31 mouse cellular contexts compared by ENCODE assay signal in the genomic region with DNA sequence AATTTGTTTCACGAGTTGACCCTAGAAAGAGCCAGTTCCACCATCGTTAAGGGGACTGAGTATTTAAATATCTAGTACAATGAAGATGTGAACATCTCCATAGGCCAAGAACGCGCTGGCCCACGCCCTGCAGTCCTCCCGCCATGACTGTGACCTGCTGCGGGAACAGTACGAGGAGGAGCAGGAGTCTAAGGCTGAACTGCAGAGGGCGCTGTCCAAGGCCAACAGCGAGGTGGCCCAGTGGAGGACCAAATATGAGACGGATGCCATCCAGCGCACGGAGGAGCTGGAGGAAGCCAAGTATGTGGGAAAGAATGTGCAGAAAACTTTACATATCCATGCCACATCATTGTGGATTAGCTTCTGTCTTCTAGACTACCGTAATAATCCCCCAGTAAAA. TPM values are rescaled to one million over a fixed set of nuclear protein-coding genes. Genes with fewer than 3 reads are reported as not detected.
DNase-seq lines count a peak whose midpoint lies in the region; ATAC-seq and TF ChIP-seq lines count a peak whose summit lies in the region.
"Had no signal": no experiment of that assay in that cellular context is flagged by ENCODE, and none has a peak within 500 bp of the region (broad histone marks: within the 10 kb centered on the region; RNA-seq: fewer than 3 reads in every experiment).

No protein-coding gene starts in this region.

- no peak overlapping the region for H3K4me2 ChIP-seq in hindbrain, embryonic 11.5 days (replicated peaks; ENCODE audit: low read depth, low read length)
- H3K4me2 ChIP-seq: forebrain, embryonic 13.5 days; heart, embryonic 12.5 days; heart, embryonic 15.5 days; hindbrain, embryonic 12.5 days; hindbrain, embryonic 15.5 days had no signal

- 92% methylated on average over 14 of the region's 14 CpGs for WGBS in hindbrain, embryonic 11.5 days

- no peak overlapping the region for H3K27ac ChIP-seq in testis, adult 2 months (ENCODE audit: control insufficient read depth, insufficient read depth, low read depth, low read length)
- H3K27ac ChIP-seq in ES-E14 (ENCODE audit: insufficient read depth, low read depth, low read length, poor library complexity, severe bottlenecking): no peak overlapping the region
- H3K27ac ChIP-seq in hindbrain, embryonic 11.5 days (ENCODE audit: low read depth, low read length): no peak overlapping the region
- H3K27ac ChIP-seq: forebrain, embryonic 10.5 days; forebrain, embryonic 13.5 days; heart, embryonic 15.5 days; hindbrain, embryonic 12.5 days; hindbrain, embryonic 15.5 days had no signal

- no peaks in the 10 kb centered on the region for H3K36me3 ChIP-seq in testis, adult 2 months (ENCODE audit: control insufficient read depth, insufficient read depth, low read length)
- H3K36me3 ChIP-seq in ES-E14 (ENCODE audit: control insufficient read depth, insufficient read depth, low read length, poor library complexity, severe bottlenecking): no peaks in the 10 kb centered on the region
- no peaks in the 10 kb centered on the region for H3K36me3 ChIP-seq in hindbrain, embryonic 11.5 days (ENCODE audit: control insufficient read depth, insufficient read depth, low read length)
- H3K36me3 ChIP-seq: forebrain, embryonic 10.5 days; heart, embryonic 12.5 days; heart, embryonic 15.5 days; hindbrain, embryonic 12.5 days; hindbrain, embryonic 15.5 days had no signal

- H3K9me3 ChIP-seq in ES-E14 (ENCODE audit: control insufficient read depth, insufficient read depth, low read depth, low read length): no peaks in the 10 kb centered on the region
- H3K9me3 ChIP-seq in hindbrain, embryonic 11.5 days (ENCODE audit: control insufficient read depth, low read length): no peaks in the 10 kb centered on the region
- H3K9me3 ChIP-seq: forebrain, embryonic 10.5 days; forebrain, embryonic 13.5 days; heart, embryonic 12.5 days; heart, embryonic 15.5 days; hindbrain, embryonic 12.5 days; hindbrain, embryonic 15.5 days had no signal

- no peak overlapping the region for H3K9ac ChIP-seq in ES-E14 (ENCODE audit: insufficient read depth, low read depth, low read length, poor library complexity, severe bottlenecking)
- no peak overlapping the region for H3K9ac ChIP-seq in hindbrain, embryonic 11.5 days (ENCODE audit: low read depth, low read length)
- H3K9ac ChIP-seq: forebrain, embryonic 13.5 days; heart, embryonic 12.5 days; heart, embryonic 15.5 days; hindbrain, embryonic 12.5 days; hindbrain, embryonic 15.5 days had no signal

- TF ChIP-seq CTCF in testis, adult 2 months (IDR thresholded peaks at IDR 0.05; ENCODE audit: control insufficient read depth, insufficient read depth, insufficient replicate concordance, low read depth, low read length): peak; percentile 20; the same call in 1 of the 2 replicates

- no peak for TF ChIP-seq POLR2A in testis, adult 2 months (IDR thresholded peaks at IDR 0.05; ENCODE audit: control insufficient read depth, low read depth, low read length)

- no peak for DNase-seq in testis, postnatal 10 days (ENCODE audit: low spot score)
- peak; percentile 12 for DNase-seq in ES-E14 (ENCODE audit: low read depth, low spot score)
- peak; percentile 53 for DNase-seq in ZHBTc4 (ENCODE audit: low read depth, low spot score)
- DNase-seq in cerebellum, postnatal 10 days: no peak
- DNase-seq in hindbrain, embryonic 11.5 days (ENCODE audit: low spot score): no peak
- DNase-seq: adrenal gland, adult 8-10 months; adrenal gland, postnatal 25 days; B cell, adult 2 months; cerebellum, adult 11-12 months; cerebellum, adult 8-10 months; cerebellum, postnatal 14 days; gastrocnemius, postnatal 10 days; gastrocnemius, postnatal 36 days; heart, adult 18-20 months; heart, postnatal 10 days; heart, postnatal 4 days; kidney, adult 2 months had no signal

- ATAC-seq in hindbrain, embryonic 11.5 days (ENCODE audit: low FRiP score): no peak
- ATAC-seq: activated CD4-positive, CD25-positive, alpha-beta regulatory T cell, adult 4 months; forebrain, embryonic 13.5 days; forebrain, embryonic 16.5 days; intestine, postnatal 0 days had no signal

- H3K4me3 ChIP-seq in testis, adult 2 months (ENCODE audit: control insufficient read depth, low read depth, low read length): no peak overlapping the region
- H3K4me3 ChIP-seq in ES-E14 (ENCODE audit: insufficient read depth in 1 of 2, low read depth in 1 of 2, low read length in 2 of 2, poor library complexity in 1 of 2, severe bottlenecking in 1 of 2): no peak overlapping the region
- H3K4me3 ChIP-seq in hindbrain, embryonic 11.5 days (ENCODE audit: low read depth, low read length): no peak overlapping the region
- H3K4me3 ChIP-seq: forebrain, embryonic 10.5 days; forebrain, embryonic 13.5 days; heart, embryonic 12.5 days; heart, embryonic 15.5 days; hindbrain, embryonic 12.5 days; hindbrain, embryonic 15.5 days had no signal

- no peaks in the 10 kb centered on the region for H3K4me1 ChIP-seq in testis, adult 2 months (ENCODE audit: control insufficient read depth, insufficient read depth, low read length)
- no peaks in the 10 kb centered on the region for H3K4me1 ChIP-seq in ES-E14 (ENCODE audit: control insufficient read depth in 2 of 2, insufficient read depth in 2 of 2, low read length in 2 of 2, poor library complexity in 1 of 2)
- no peaks in the 10 kb centered on the region for H3K4me1 ChIP-seq in hindbrain, embryonic 11.5 days (replicated peaks; ENCODE audit: control insufficient read depth, insufficient read depth, low read length)
- H3K4me1 ChIP-seq: forebrain, embryonic 10.5 days; forebrain, embryonic 13.5 days; heart, embryonic 12.5 days; heart, embryonic 15.5 days; hindbrain, embryonic 12.5 days; hindbrain, embryonic 15.5 days had no signal

- in situ Hi-C loops in ES-E14 (cut with MboI; ENCODE audit: low sequenced_read_pairs in 2 of 2, unreplicated experiment in 2 of 2): no loop called here

- H3K27me3 ChIP-seq in testis, adult 2 months (ENCODE audit: control insufficient read depth, insufficient read depth, low read length): no peaks in the 10 kb centered on the region
- H3K27me3 ChIP-seq in hindbrain, embryonic 11.5 days (ENCODE audit: control insufficient read depth, insufficient read depth, low read length): no peaks in the 10 kb centered on the region
- H3K27me3 ChIP-seq: CH12.LX; forebrain, embryonic 13.5 days; heart, embryonic 12.5 days; heart, embryonic 15.5 days; hindbrain, embryonic 12.5 days; hindbrain, embryonic 15.5 days had no signal

TF ChIP-seq in ES-E14, 5 proteins besides CTCF, POLR2A, EP300 and RAD21:
- TF ChIP-seq ZNF384 (IDR thresholded peaks at IDR 0.05; ENCODE audit: low read depth, low read length): no peak
- no peak for TF ChIP-seq MAFK (IDR thresholded peaks at IDR 0.05; ENCODE audit: insufficient read depth, low read depth, low read length)
- no peak for TF ChIP-seq ZC3H11A (IDR thresholded peaks at IDR 0.05; ENCODE audit: borderline replicate concordance, low read depth, low read length)
- no peak for TF ChIP-seq HCFC1 (IDR thresholded peaks at IDR 0.05; ENCODE audit: borderline replicate concordance, insufficient read depth, low read length)
- TF ChIP-seq CHD2 (IDR thresholded peaks at IDR 0.05; ENCODE audit: low read depth, low read length): no peak

RNA-seq across cellular contexts. Expression of a gene that starts 8.4 kb away (rescaled TPM):
- 0.20 and 0.30 TPM in 2 replicates for polyA plus RNA-seq in testis, adult 2 months (2012; rRNA removed)
- 0.09 TPM in 1 of 2 replicates, not detected in the other for total RNA-seq in ES-E14 (2012; rRNA removed)
- 0.03 and 0.04 TPM in 2 replicates for polyA plus RNA-seq in hindbrain, embryonic 11.5 days (2014; fragmentation: Nextera tagmentation; extraction: Ambion mirVana)
- total RNA-seq: heart, adult 18-20 months; MEL had no signal
- polyA plus RNA-seq: activated CD4-positive, CD25-positive, alpha-beta regulatory T cell, adult 4 months; forebrain, embryonic 10.5 days; forebrain, embryonic 16.5 days; hindbrain, embryonic 12.5 days; intestine, embryonic 14.5 days had no signal

RNA-seq across cellular contexts. Expression of a gene that starts 20.7 kb away (rescaled TPM):
- polyA plus RNA-seq in testis, adult 2 months (2012; rRNA removed): 0.01 TPM in 1 of 2 replicates, not detected in the other
- not detected in 2 replicates for total RNA-seq in ES-E14 (2012; rRNA removed)
- 0.03 TPM in 1 of 2 replicates, not detected in the other for polyA plus RNA-seq in hindbrain, embryonic 11.5 days (2014; fragmentation: Nextera tagmentation; extraction: Ambion mirVana)
- total RNA-seq: adrenal gland, adult 8-10 months; adrenal gland, postnatal 25 days; heart, adult 18-20 months; heart, postnatal 10 days; MEL had no signal
- polyA plus RNA-seq: activated CD4-positive, CD25-positive, alpha-beta regulatory T cell, adult 4 months; embryonic facial prominence, embryonic 11.5 days; forebrain, embryonic 10.5 days; forebrain, embryonic 13.5 days; heart, embryonic 12.5 days; hindbrain, embryonic 12.5 days had no signal

RNA-seq across cellular contexts. Expression of a gene that starts 46.3 kb away (rescaled TPM):
- 0.02 TPM in 2 replicates for polyA plus RNA-seq in testis, adult 2 months (2012; rRNA removed)
- total RNA-seq in ES-E14 (2012; rRNA removed): 0.09 and 0.11 TPM in 2 replicates
- polyA plus RNA-seq in hindbrain, embryonic 11.5 days (2014; fragmentation: Nextera tagmentation; extraction: Ambion mirVana): 0.06 TPM in 1 of 2 replicates, not detected in the other
- total RNA-seq: adrenal gland, adult 8-10 months; adrenal gland, postnatal 25 days; heart, adult 18-20 months; heart, postnatal 10 days; MEL had no signal
- polyA plus RNA-seq: forebrain, embryonic 10.5 days; forebrain, embryonic 13.5 days; heart, embryonic 12.5 days; heart, embryonic 15.5 days; hindbrain, embryonic 12.5 days; hindbrain, embryonic 15.5 days; intestine, postnatal 0 days had no signal

Comparison
In these comparisons a context has a peak if more than half of its experiments do, and no peak if none do; other contexts are left out.
1. DNase-seq: peak in ES-E14 (single experiment) and ZHBTc4 (single experiment); none in testis, postnatal 10 days (single experiment), cerebellum, postnatal 10 days (0 of 2) and hindbrain, embryonic 11.5 days (single experiment).